Mouse (Mus musculus) hindbrain, postnatal 0 days (tissue): ENCODE data around the gene Gpd2. TPM values are rescaled to one million over a fixed set of nuclear protein-coding genes. Genes with fewer than 3 reads are reported as not detected.

Source experiments
- ATAC-seq: fragments of 200-750 bp; cut with Nextera tagmentation; 2 replicates; pipeline ENCODE4 v1.8.0; 2017; ENCODE audit warnings: mild to moderate bottlenecking, moderate TSS enrichment, moderate library complexity
- DNase-seq: peaks from one replicate; pipeline ENCODE4 v3.0.0-alpha.2; 2015; ENCODE audit warnings: low spot score
- H3K27ac ChIP-seq: fragments of 300-500 bp; sonication (generic); 2 replicates; pipeline ENCODE4 v1.5.1; 2014; ENCODE audit warnings: mild to moderate bottlenecking
- H3K27me3 ChIP-seq: fragments of 300-500 bp; sonication (generic); 2 replicates; pipeline ENCODE4 v1.6.1; 2014; ENCODE audit warnings: low read length, mixed read lengths; ENCODE audit not compliant: insufficient read depth
- H3K36me3 ChIP-seq: fragments of 300-500 bp; sonication (generic); 2 replicates; pipeline ENCODE4 v1.6.1; 2014; ENCODE audit warnings: low read length, mixed read lengths; ENCODE audit not compliant: insufficient read depth
- H3K4me1 ChIP-seq: fragments of 300-500 bp; sonication (generic); 2 replicates; pipeline ENCODE4 v1.6.1; 2014; ENCODE audit warnings: antibody characterized with exemption, low read length, mixed read lengths; ENCODE audit not compliant: insufficient read depth
- H3K4me2 ChIP-seq: fragments of 300-500 bp; sonication (generic); 2 replicates; pipeline ENCODE4 v1.6.1; 2014; ENCODE audit warnings: low read depth, mild to moderate bottlenecking, low read length, moderate library complexity, mixed read lengths
- H3K4me3 ChIP-seq: fragments of 300-500 bp; sonication (generic); 2 replicates; pipeline ENCODE4 v1.5.1; 2014; ENCODE audit warnings: low read length
- H3K9ac ChIP-seq: fragments of 300-500 bp; sonication (generic); replicated peaks from 2 replicates; pipeline ENCODE4 v1.6.1; 2014; ENCODE audit warnings: mild to moderate bottlenecking, low read length, moderate library complexity, mixed read lengths
- H3K9me3 ChIP-seq: fragments of 300-500 bp; sonication (generic); 2 replicates; pipeline ENCODE4 v1.6.1; 2016; ENCODE audit warnings: low read length, mixed read lengths
- CTCF ChIP-seq: IDR thresholded peaks from 2 replicates; pipeline ENCODE4 v1.5.1; 2016; ENCODE audit warnings: antibody characterized with exemption, control low read depth, low read depth
- WGBS: fragments of 180-500 bp; shearing (Covaris S2); extraction: QIAGEN DNeasy Blood & Tissue Kit; methylation state at CpG from one replicate; pipeline ENCODE4 v1.1.7; 2014; 5-methylcytosine and 5-hydroxymethylcytosine counted together
- polyA plus RNA-seq: library from polyadenylated mRNA; unstranded; fragments of >200 nt; fragmentation: Nextera tagmentation; extraction: Ambion mirVana; gene quantifications from 2 replicates; pipeline ENCODE4 v1.2.1, GENCODE M21; 2015
- total RNA-seq: library from RNA; depleted of rRNA; stranded (reverse); fragments of >200 nt; gene quantifications from 2 replicates; pipeline ENCODE4 v1.2.3, GENCODE M21; 2014

The Gpd2 gene
- total and polyA plus RNA-seq, 2 experiments from 2014 or later: 31.5 to 38.8 TPM

GRCm38 (mm10) chr2:57236246-57236645 is 1.2 kb upstream of the Gpd2 start:
- Histone ChIP-seq H3K36me3 (no peaks in the 10 kb centered on the region), H3K27ac (no peak overlapping the region), H3K27me3 (no peaks in the 10 kb centered on the region), H3K4me3 (no peak overlapping the region), H3K9me3 (no peaks in the 10 kb centered on the region), H3K4me2 (no peak overlapping the region), H3K9ac (no peak overlapping the region), H3K4me1 (peaks cover 4% of the 10 kb centered on the region)
- ATAC-seq (no peak), DNase-seq (no peak)
- TF ChIP-seq CTCF: no peak
- 84% methylated on average over 2 of the region's 2 CpGs for WGBS

- DNase-seq (peak; percentile 26), ATAC-seq (no peak)
- 27% methylated on average over 6 of the region's 6 CpGs for WGBS
- H3K4me2 ChIP-seq: peak overlapping the region; percentile 97
- peak overlapping the region; percentile 85 for H3K4me3 ChIP-seq
- H3K9ac ChIP-seq: no peak overlapping the region
- H3K9me3 ChIP-seq: no peaks in the 10 kb centered on the region
- no peak overlapping the region for H3K27ac ChIP-seq
- H3K27me3 ChIP-seq: no peaks in the 10 kb centered on the region
- no peaks in the 10 kb centered on the region for H3K36me3 ChIP-seq
- no peak for TF ChIP-seq CTCF
- peaks cover 4% of the 10 kb centered on the region for H3K4me1 ChIP-seq
Measured at GRCm38 (mm10) chr2:57237026-57237425, 409 bp upstream of the Gpd2 start.

- Histone ChIP-seq H3K27ac (peak overlapping the region; percentile 73; the same call in 1 of the 2 replicates), H3K4me2 (peak overlapping the region; percentile 97), H3K9ac (peak overlapping the region; percentile 86), H3K9me3 (no peaks in the 10 kb centered on the region), H3K36me3 (no peaks in the 10 kb centered on the region), H3K4me3 (peak overlapping the region; percentile 85), H3K27me3 (no peaks in the 10 kb centered on the region), H3K4me1 (peaks cover 4% of the 10 kb centered on the region)
- peak; percentile 67 for DNase-seq
- under 1% methylated on average over 57 of the region's 69 CpGs for WGBS
- no peak for TF ChIP-seq CTCF
- ATAC-seq: peak; percentile 83
Measured at GRCm38 (mm10) chr2:57237920-57238613, 632 bp downstream of the Gpd2 start.

- peaks cover 4% of the 10 kb centered on the region for H3K4me1 ChIP-seq
- H3K36me3 ChIP-seq: no peaks in the 10 kb centered on the region
- peak overlapping the region; percentile 73; the same call in 1 of the 2 replicates for H3K27ac ChIP-seq
- ATAC-seq (no peak), DNase-seq (no peak)
- no peaks in the 10 kb centered on the region for H3K27me3 ChIP-seq
- peak overlapping the region; percentile 86 for H3K9ac ChIP-seq
- no peaks in the 10 kb centered on the region for H3K9me3 ChIP-seq
- H3K4me2 ChIP-seq: peak overlapping the region; percentile 97
- 5% methylated on average over 17 of the region's 17 CpGs for WGBS
- no peak for TF ChIP-seq CTCF
- peak overlapping the region; percentile 85 for H3K4me3 ChIP-seq
Measured at GRCm38 (mm10) chr2:57238614-57239165, 1.3 kb downstream of the Gpd2 start.

- no peak for ATAC-seq
- 20% methylated on average over 2 of the region's 2 CpGs for WGBS
- no peak for TF ChIP-seq CTCF
- H3K9ac ChIP-seq: no peak overlapping the region
- H3K27me3 ChIP-seq: no peaks in the 10 kb centered on the region
- no peaks in the 10 kb centered on the region for H3K36me3 ChIP-seq
- peak overlapping the region; percentile 85; the same call in 1 of the 2 replicates for H3K4me3 ChIP-seq
- H3K4me1 ChIP-seq: peaks cover 4% of the 10 kb centered on the region
- H3K9me3 ChIP-seq: no peaks in the 10 kb centered on the region
- DNase-seq: no peak
- H3K27ac ChIP-seq: no peak overlapping the region
- H3K4me2 ChIP-seq: peak overlapping the region; percentile 97
Measured at GRCm38 (mm10) chr2:57239356-57239755, 1.9 kb downstream of the Gpd2 start.

GRCm38 (mm10) chr2:57243987-57244386 is 6.6 kb downstream of the Gpd2 start:
- ATAC-seq (no peak), DNase-seq (no peak)
- H3K9ac ChIP-seq: no peak overlapping the region
- no peak overlapping the region for H3K27ac ChIP-seq
- no peaks in the 10 kb centered on the region for H3K4me1 ChIP-seq
- TF ChIP-seq CTCF: no peak
- no peaks in the 10 kb centered on the region for H3K36me3 ChIP-seq
- 46% methylated on average over 5 of the region's 5 CpGs for WGBS
- H3K4me2 ChIP-seq: no peak overlapping the region
- no peaks in the 10 kb centered on the region for H3K27me3 ChIP-seq
- no peak overlapping the region for H3K4me3 ChIP-seq
- no peaks in the 10 kb centered on the region for H3K9me3 ChIP-seq

DNA sequence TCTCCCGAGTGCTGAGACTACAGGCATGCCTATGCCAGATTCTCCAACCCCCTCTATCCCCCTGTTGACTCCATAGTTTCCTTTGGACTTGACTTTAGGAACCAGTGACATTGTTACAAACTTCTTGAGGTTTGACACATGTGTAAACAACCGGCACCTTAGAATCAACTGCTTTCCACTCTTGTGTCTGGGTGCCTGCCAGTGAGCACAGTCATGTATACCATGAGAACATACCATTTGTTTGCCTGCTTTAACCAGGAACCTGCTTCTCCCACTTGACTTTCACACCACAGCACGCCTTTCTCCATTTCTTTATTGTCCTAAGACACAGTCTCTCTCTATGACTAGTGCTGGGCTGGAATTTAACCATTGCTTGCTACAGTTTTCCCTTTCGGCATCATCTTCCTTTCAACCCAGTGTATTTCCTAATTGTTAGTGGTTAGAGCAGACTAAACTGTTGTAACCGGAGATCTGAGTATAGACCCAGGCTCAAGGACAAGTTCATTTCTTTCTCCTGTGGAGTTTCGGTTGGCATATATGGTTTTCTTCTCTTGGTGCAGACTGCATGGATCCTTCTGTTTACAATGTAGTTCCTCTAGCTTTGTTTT is 8.4 kb downstream of the Gpd2 start:
- DNase-seq: no peak
- no peaks in the 10 kb centered on the region for H3K4me1 ChIP-seq
- H3K9ac ChIP-seq: no peak overlapping the region
- TF ChIP-seq CTCF: no peak
- no peak overlapping the region for H3K27ac ChIP-seq
- H3K4me3 ChIP-seq: no peak overlapping the region
- no peaks in the 10 kb centered on the region for H3K36me3 ChIP-seq
- H3K27me3 ChIP-seq: no peaks in the 10 kb centered on the region
- no peak overlapping the region for H3K4me2 ChIP-seq
- no peak for ATAC-seq
- 92% methylated on average over 6 of the region's 6 CpGs for WGBS
- H3K9me3 ChIP-seq: no peaks in the 10 kb centered on the region
